Mouse (Mus musculus) cortical plate, adult 2 months (tissue): ENCODE data around the gene Ttc14.

Experiments
- CTCF ChIP-seq: fragments of 200-500 bp; IDR thresholded peaks from 2 replicates; pipeline ENCODE4 v1.5.1; 2011; ENCODE audit warnings: mild to moderate bottlenecking, control low read depth, low read length; ENCODE audit not compliant: insufficient read depth; ENCODE audit errors: extremely low read depth
- POLR2A ChIP-seq: fragments of 200-500 bp; IDR thresholded peaks from 2 replicates; pipeline ENCODE4 v1.6.1; 2011; ENCODE audit warnings: mild to moderate bottlenecking, low read length, control low read depth; ENCODE audit not compliant: insufficient read depth; ENCODE audit errors: extremely low read depth

DNA sequence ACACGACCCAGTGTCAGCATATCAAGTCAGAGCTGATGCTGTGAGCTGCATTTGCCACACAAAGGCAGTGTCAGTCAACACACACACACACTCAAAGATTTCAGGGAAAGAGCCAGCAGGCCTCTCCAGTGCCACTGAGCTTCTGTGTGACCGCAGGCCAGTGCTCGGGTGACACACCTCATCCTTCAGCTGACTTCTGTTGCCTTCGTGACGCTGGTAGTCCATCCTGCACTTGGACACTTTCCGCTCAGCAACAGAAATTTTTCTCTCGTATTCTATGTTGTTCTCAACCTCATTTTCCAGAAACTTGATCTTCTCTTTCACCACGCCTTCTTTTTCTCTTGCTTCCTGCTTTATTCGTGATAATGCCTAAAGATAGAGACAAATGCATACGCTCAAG lies 32.7 kb downstream of the Ttc14 start:
- TF ChIP-seq POLR2A, result no peak
- no peak for TF ChIP-seq CTCF
